Mouse (Mus musculus): ENCODE results near the gene Qser1. TPM values are rescaled to one million over a fixed set of nuclear protein-coding genes. Genes with fewer than 3 reads are reported as not detected.

Gene Qser1
- total RNA-seq, 1 experiment: 20.7 TPM

- Histone ChIP-seq H3K4me1 (ENCODE audit: control insufficient read depth in 2 of 2, insufficient read depth in 2 of 2, low read length in 2 of 2, poor library complexity in 1 of 2) (peaks cover 0 to 2% of the 10 kb centered on the region in 2 experiments; a peak in 1 of 4 replicates), H3K27ac (ENCODE audit: insufficient read depth, low read depth, low read length, poor library complexity, severe bottlenecking) (no peak overlapping the region), H3K4me3 (ENCODE audit: insufficient read depth in 1 of 2, low read depth in 1 of 2, low read length in 2 of 2, poor library complexity in 1 of 2, severe bottlenecking in 1 of 2) (no peak overlapping the region), H3K36me3 (ENCODE audit: control insufficient read depth, insufficient read depth, low read length, poor library complexity, severe bottlenecking) (no peaks in the 10 kb centered on the region), H3K9ac (ENCODE audit: insufficient read depth, low read depth, low read length, poor library complexity, severe bottlenecking) (no peak overlapping the region), H3K9me3 (ENCODE audit: control insufficient read depth, insufficient read depth, low read depth, low read length) (no peaks in the 10 kb centered on the region)
- in situ Hi-C loops (cut with MboI; ENCODE audit: low sequenced_read_pairs in 2 of 2, unreplicated experiment in 2 of 2): no loop called here
- no peak for DNase-seq (ENCODE audit: low read depth, low spot score)
- TF ChIP-seq CHD2 (IDR thresholded peaks at IDR 0.05; ENCODE audit: low read depth, low read length) (no peak), ZC3H11A (IDR thresholded peaks at IDR 0.05; ENCODE audit: borderline replicate concordance, low read depth, low read length) (no peak), ZNF384 (IDR thresholded peaks at IDR 0.05; ENCODE audit: low read depth, low read length) (no peak), MAFK (IDR thresholded peaks at IDR 0.05; ENCODE audit: insufficient read depth, low read depth, low read length) (no peak), HCFC1 (IDR thresholded peaks at IDR 0.05; ENCODE audit: borderline replicate concordance, insufficient read depth, low read length) (no peak)
Measured at GRCm38 (mm10) chr2:104717231-104717735, 99.3 kb downstream of the Qser1 start.

- no peak for DNase-seq (ENCODE audit: low read depth, low spot score)
- Histone ChIP-seq H3K9me3 (ENCODE audit: control insufficient read depth, insufficient read depth, low read depth, low read length) (no peaks in the 10 kb centered on the region), H3K4me1 (ENCODE audit: control insufficient read depth in 2 of 2, insufficient read depth in 2 of 2, low read length in 2 of 2, poor library complexity in 1 of 2) (peaks cover 0 to 2% of the 10 kb centered on the region in 2 experiments; a peak in 1 of 4 replicates), H3K9ac (ENCODE audit: insufficient read depth, low read depth, low read length, poor library complexity, severe bottlenecking) (no peak within 1 kb of the TSS), H3K4me3 (ENCODE audit: insufficient read depth in 1 of 2, low read depth in 1 of 2, low read length in 2 of 2, poor library complexity in 1 of 2, severe bottlenecking in 1 of 2) (no peak within 1 kb of the TSS), H3K27ac (ENCODE audit: insufficient read depth, low read depth, low read length, poor library complexity, severe bottlenecking) (no peak within 1 kb of the TSS), H3K36me3 (ENCODE audit: control insufficient read depth, insufficient read depth, low read length, poor library complexity, severe bottlenecking) (no peaks in the 10 kb centered on the region)
- in situ Hi-C loops (cut with MboI; ENCODE audit: low sequenced_read_pairs in 2 of 2, unreplicated experiment in 2 of 2): no loop called here
- TF ChIP-seq ZNF384 (IDR thresholded peaks at IDR 0.05; ENCODE audit: low read depth, low read length): no peak
Measured at GRCm38 (mm10) chr2:104716279-104716678, 100.3 kb downstream of the Qser1 start, which contains the start of gene Pin1rt1. TSS of gene Pin1rt1 (minus strand) at chr2:104716379.

DNA sequence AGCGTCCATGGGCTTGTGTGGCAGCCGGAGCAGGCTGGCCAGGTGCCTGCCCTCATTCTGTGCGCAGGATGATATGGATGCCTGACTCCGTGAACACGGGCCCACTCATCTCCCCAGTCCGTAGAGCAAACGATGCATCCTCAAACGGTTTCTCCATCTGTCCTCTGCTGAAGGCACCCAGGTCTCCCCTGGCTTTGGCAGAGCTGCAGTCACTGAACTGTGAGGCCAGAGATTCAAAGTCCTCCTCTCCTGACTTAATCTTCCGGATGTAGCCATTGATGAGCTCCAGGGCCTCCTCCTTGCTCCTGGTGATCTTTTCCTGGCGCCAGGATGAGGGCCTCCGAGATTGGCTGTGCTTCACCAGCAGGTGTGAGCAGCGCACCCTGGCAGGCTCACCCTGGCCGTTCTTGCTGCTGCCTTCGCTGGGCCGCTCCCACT lies 102.3 kb downstream of the Qser1 start:
- peaks cover 0 to 2% of the 10 kb centered on the region in 2 experiments; a peak in 1 of 4 replicates for H3K4me1 ChIP-seq (ENCODE audit: control insufficient read depth in 2 of 2, insufficient read depth in 2 of 2, low read length in 2 of 2, poor library complexity in 1 of 2)
- H3K36me3 ChIP-seq (ENCODE audit: control insufficient read depth, insufficient read depth, low read length, poor library complexity, severe bottlenecking): no peaks in the 10 kb centered on the region
- TF ChIP-seq HCFC1 (IDR thresholded peaks at IDR 0.05; ENCODE audit: borderline replicate concordance, insufficient read depth, low read length): no peak
- no peak for TF ChIP-seq MAFK (IDR thresholded peaks at IDR 0.05; ENCODE audit: insufficient read depth, low read depth, low read length)
- TF ChIP-seq CHD2 (IDR thresholded peaks at IDR 0.05; ENCODE audit: low read depth, low read length): no peak
- no peak for TF ChIP-seq ZNF384 (IDR thresholded peaks at IDR 0.05; ENCODE audit: low read depth, low read length)
- no peak for TF ChIP-seq ZC3H11A (IDR thresholded peaks at IDR 0.05; ENCODE audit: borderline replicate concordance, low read depth, low read length)
- no peak overlapping the region for H3K4me3 ChIP-seq (ENCODE audit: insufficient read depth in 1 of 2, low read depth in 1 of 2, low read length in 2 of 2, poor library complexity in 1 of 2, severe bottlenecking in 1 of 2)
- H3K9me3 ChIP-seq (ENCODE audit: control insufficient read depth, insufficient read depth, low read depth, low read length): no peaks in the 10 kb centered on the region
- in situ Hi-C loops (cut with MboI; ENCODE audit: low sequenced_read_pairs in 2 of 2, unreplicated experiment in 2 of 2): no loop called here
- DNase-seq (ENCODE audit: low read depth, low spot score): no peak
- H3K27ac ChIP-seq (ENCODE audit: insufficient read depth, low read depth, low read length, poor library complexity, severe bottlenecking): no peak overlapping the region
- no peak overlapping the region for H3K9ac ChIP-seq (ENCODE audit: insufficient read depth, low read depth, low read length, poor library complexity, severe bottlenecking)

GRCm38 (mm10) chr2:104712486-104712809 lies 104.1 kb downstream of the Qser1 start:
- peak overlapping the region; percentile 92 for H3K9ac ChIP-seq (ENCODE audit: insufficient read depth, low read depth, low read length, poor library complexity, severe bottlenecking)
- in situ Hi-C loops (cut with MboI; ENCODE audit: low sequenced_read_pairs in 2 of 2, unreplicated experiment in 2 of 2): no loop called here
- no peaks in the 10 kb centered on the region for H3K9me3 ChIP-seq (ENCODE audit: control insufficient read depth, insufficient read depth, low read depth, low read length)
- H3K36me3 ChIP-seq (ENCODE audit: control insufficient read depth, insufficient read depth, low read length, poor library complexity, severe bottlenecking): no peaks in the 10 kb centered on the region
- peak overlapping the region; percentile 91 to 92 for H3K4me3 ChIP-seq (ENCODE audit: insufficient read depth in 1 of 2, low read depth in 1 of 2, low read length in 2 of 2, poor library complexity in 1 of 2, severe bottlenecking in 1 of 2)
- no peak for DNase-seq (ENCODE audit: low read depth, low spot score)
- TF ChIP-seq CHD2 (IDR thresholded peaks at IDR 0.05; ENCODE audit: low read depth, low read length) (no peak), ZNF384 (IDR thresholded peaks at IDR 0.05; ENCODE audit: low read depth, low read length) (no peak), MAFK (IDR thresholded peaks at IDR 0.05; ENCODE audit: insufficient read depth, low read depth, low read length) (no peak), ZC3H11A (IDR thresholded peaks at IDR 0.05; ENCODE audit: borderline replicate concordance, low read depth, low read length) (no peak), HCFC1 (IDR thresholded peaks at IDR 0.05; ENCODE audit: borderline replicate concordance, insufficient read depth, low read length) (no peak)
- H3K27ac ChIP-seq (ENCODE audit: insufficient read depth, low read depth, low read length, poor library complexity, severe bottlenecking): no peak overlapping the region
- H3K4me1 ChIP-seq (ENCODE audit: control insufficient read depth in 2 of 2, insufficient read depth in 2 of 2, low read length in 2 of 2, poor library complexity in 1 of 2): peaks cover 0 to 2% of the 10 kb centered on the region in 2 experiments; a peak in 1 of 4 replicates

Measured in ES-E14 (cell line).